Mouse (Mus musculus) layer of hippocampus, adult 2 months (tissue): Measurements from ENCODE around the gene Fam107a. TPM values are rescaled to one million over a fixed set of nuclear protein-coding genes. Genes with fewer than 3 reads are reported as not detected.

Source experiments
- DNase-seq, 2 experiments: peaks; one replicate each; pipeline ENCODE4 v3.0.0; 2022; ENCODE audit warnings: low spot score in 2 of 2
- H3K27ac ChIP-seq: fragments of 200-600 bp; 2 replicates; pipeline ENCODE4 v1.8.1; 2022
- H3K4me3 ChIP-seq: fragments of 200-600 bp; 2 replicates; pipeline ENCODE4 v1.8.1; 2022; ENCODE audit warnings: mild to moderate bottlenecking
- CTCF ChIP-seq: fragments of 200-600 bp; conservative IDR thresholded peaks from 2 replicates; pipeline ENCODE4 v1.8.1; 2022; ENCODE audit warnings: antibody characterized with exemption, mild to moderate bottlenecking, moderate library complexity
- long read RNA-seq, 2 experiments: library from polyadenylated mRNA; stranded (forward); transcript quantifications; one replicate each; pipeline ENCODE4 v2.0.0; 2021; ENCODE audit warnings: borderline mapping rate in 2 of 2
- total RNA-seq, 2 experiments: library from RNA; stranded (reverse); gene quantifications; 2 replicates each; pipeline ENCODE4 v1.2.3; 2021

Fam107a gene
- total RNA-seq = 100 to 1,000 TPM; 275 to 282 TPM
- long read RNA-seq, experiment 1, transcript Fam107a-201 (4 exons, 3,151 nt) = major isoform, 14 of 55 reads
- long read RNA-seq, experiment 1, partial matches to known transcripts = 1 of 55 reads
- long read RNA-seq, experiment 1, other reads (novel, unspliced or antisense) = 39 of 55 reads
- long read RNA-seq, experiment 2, transcript Fam107a-201 (4 exons, 3,151 nt) = major isoform, 30 of 76 reads
- long read RNA-seq, experiment 2, partial matches to known transcripts = 4 of 76 reads
- long read RNA-seq, experiment 2, other reads (novel, unspliced or antisense) = 40 of 76 reads

GRCm38 (mm10) chr14:8317194-8318097 is at the start of gene Fam107a:
TSS of gene Fam107a (minus strand) at chr14:8318023.
- DNase-seq = no peak
- no peak within 1 kb of the TSS for H3K27ac ChIP-seq
- TF ChIP-seq CTCF = no peak
- H3K4me3 ChIP-seq = peak within 1 kb of the TSS; percentile 41

GRCm38 (mm10) chr14:8367121-8367520 is 49.3 kb upstream of the Fam107a start:
- TF ChIP-seq CTCF = no peak
- H3K27ac ChIP-seq = no peak overlapping the region
- H3K4me3 ChIP-seq = no peak overlapping the region
- no peak for DNase-seq

GRCm38 (mm10) chr14:8365833-8366232 is 48.0 kb upstream of the Fam107a start:
- no peak for TF ChIP-seq CTCF
- no peak for DNase-seq
- H3K4me3 ChIP-seq = no peak overlapping the region
- H3K27ac ChIP-seq = no peak overlapping the region

- H3K27ac ChIP-seq = no peak overlapping the region
- TF ChIP-seq CTCF = no peak
- no peak for DNase-seq
- no peak overlapping the region for H3K4me3 ChIP-seq
These were observed 39.0 kb upstream of the Fam107a start for GRCm38 (mm10) chr14:8356836-8357235.

- Histone ChIP-seq H3K4me3 (no peak overlapping the region), H3K27ac (peak overlapping the region; percentile 75)
- TF ChIP-seq CTCF = peak; percentile 99
- DNase-seq = peak; percentile 79 to 86
These were observed 38.2 kb upstream of the Fam107a start for GRCm38 (mm10) chr14:8355999-8356501.

- peak; percentile 27 for TF ChIP-seq CTCF
- no peak overlapping the region for H3K4me3 ChIP-seq
- H3K27ac ChIP-seq = no peak overlapping the region
- DNase-seq = no peak
These were observed 31.1 kb upstream of the Fam107a start for GRCm38 (mm10) chr14:8348927-8349326.

GRCm38 (mm10) chr14:8346255-8346997 is 28.6 kb upstream of the Fam107a start:
- no peak overlapping the region for H3K27ac ChIP-seq
- TF ChIP-seq CTCF = peak; percentile 98
- H3K4me3 ChIP-seq = no peak overlapping the region
- DNase-seq = peak; percentile 79 to 90

- H3K27ac ChIP-seq = no peak overlapping the region
- no peak overlapping the region for H3K4me3 ChIP-seq
- TF ChIP-seq CTCF = no peak
- DNase-seq = no peak
These were observed 27.7 kb upstream of the Fam107a start for GRCm38 (mm10) chr14:8345566-8345965.

GRCm38 (mm10) chr14:8342509-8343106 is 24.8 kb upstream of the Fam107a start:
- H3K4me3 ChIP-seq = no peak overlapping the region
- H3K27ac ChIP-seq = no peak overlapping the region
- no peak for TF ChIP-seq CTCF
- DNase-seq = no peak

GRCm38 (mm10) chr14:8340226-8340625 is 22.4 kb upstream of the Fam107a start:
- DNase-seq = no peak
- Histone ChIP-seq H3K4me3 (no peak overlapping the region), H3K27ac (no peak overlapping the region)
- TF ChIP-seq CTCF = no peak

GRCm38 (mm10) chr14:8335947-8336346 is 18.1 kb upstream of the Fam107a start:
- no peak for TF ChIP-seq CTCF
- Histone ChIP-seq H3K4me3 (no peak overlapping the region), H3K27ac (no peak overlapping the region)
- no peak for DNase-seq

GRCm38 (mm10) chr14:8334511-8334910 is 16.7 kb upstream of the Fam107a start:
- no peak overlapping the region for H3K27ac ChIP-seq
- DNase-seq = no peak
- H3K4me3 ChIP-seq = no peak overlapping the region
- TF ChIP-seq CTCF = no peak
